ENCODE assay signal across 9 mouse cellular contexts in genomic region chr9:121479453-121479852, GRCm38 (mm10). TPM values are rescaled to one million over a fixed set of nuclear protein-coding genes. Genes with fewer than 3 reads are reported as not detected.
A peak's percentile ranks its signal among the peaks of the same experiment; 100 is the strongest.
DNase-seq lines count a peak whose midpoint lies in the region; ATAC-seq and TF ChIP-seq lines count a peak whose summit lies in the region.
"Had no signal": no experiment of that assay in that cellular context is flagged by ENCODE, and none has a peak within 500 bp of the region (broad histone marks: within the 10 kb centered on the region; RNA-seq: fewer than 3 reads in every experiment).

No protein-coding gene starts in this region.

- peak; percentile 65 for DNase-seq in liver
- peak; percentile 50 for DNase-seq in adrenal gland, postnatal 25 days
- peak; percentile 72 to 75 for DNase-seq in left cerebral cortex, adult 2 months (ENCODE audit: extremely low spot score in 1 of 2, low spot score in 2 of 2)
- DNase-seq in stomach, postnatal 0 days (ENCODE audit: low spot score): peak; percentile 67

- TF ChIP-seq CTCF in left cerebral cortex, adult 2 months (IDR thresholded peaks at IDR 0.05): peak; percentile 84
- TF ChIP-seq CTCF in stomach, postnatal 0 days (IDR thresholded peaks at IDR 0.05; ENCODE audit: low read depth): peak; percentile 98

- H3K27me3 ChIP-seq in liver, embryonic 12.5 days (replicated peaks): peaks cover 3% of the 10 kb centered on the region; the same call in 1 of the 2 replicates
- no peaks in the 10 kb centered on the region for H3K27me3 ChIP-seq in embryonic facial prominence, embryonic 15.5 days
- H3K27me3 ChIP-seq in hindbrain, embryonic 12.5 days: no peaks in the 10 kb centered on the region
- no peaks in the 10 kb centered on the region; the same call in 1 of the 2 replicates for H3K27me3 ChIP-seq in midbrain, embryonic 12.5 days
- no peaks in the 10 kb centered on the region for H3K27me3 ChIP-seq in stomach, postnatal 0 days (ENCODE audit: control insufficient read depth, insufficient read depth, low read length)

- no peak for ATAC-seq in liver, embryonic 12.5 days
- peak; percentile 54 for ATAC-seq in embryonic facial prominence, embryonic 15.5 days (ENCODE audit: insufficient number of reproducible peaks, low FRiP score, low TSS enrichment, low read depth)
- ATAC-seq in hindbrain, embryonic 12.5 days (ENCODE audit: low FRiP score): peak; percentile 35
- peak; percentile 48; the same call in 1 of the 2 replicates for ATAC-seq in midbrain, embryonic 12.5 days (ENCODE audit: low FRiP score, low read depth)
- ATAC-seq in stomach, postnatal 0 days (ENCODE audit: low FRiP score, low TSS enrichment): peak; percentile 50

- no peaks in the 10 kb centered on the region for H3K36me3 ChIP-seq in liver, embryonic 12.5 days
- peaks cover 5% of the 10 kb centered on the region; the same call in 1 of the 2 replicates for H3K36me3 ChIP-seq in embryonic facial prominence, embryonic 15.5 days
- H3K36me3 ChIP-seq in hindbrain, embryonic 12.5 days: peaks cover 3% of the 10 kb centered on the region
- H3K36me3 ChIP-seq in midbrain, embryonic 12.5 days: 0 out of 2 replicates have a peak, but pooled peaks cover 6% of the 10 kb centered on the region
- 0 out of 2 replicates have a peak, but pooled peaks cover under 1% of the 10 kb centered on the region for H3K36me3 ChIP-seq in stomach, postnatal 0 days (ENCODE audit: control insufficient read depth, insufficient read depth, low read length)

- peaks cover 4% of the 10 kb centered on the region for H3K4me1 ChIP-seq in liver, embryonic 12.5 days
- H3K4me1 ChIP-seq in embryonic facial prominence, embryonic 15.5 days: no peaks in the 10 kb centered on the region
- H3K4me1 ChIP-seq in hindbrain, embryonic 12.5 days: peaks cover 3% of the 10 kb centered on the region; the same call in 1 of the 2 replicates
- H3K4me1 ChIP-seq in midbrain, embryonic 12.5 days: peaks cover 3% of the 10 kb centered on the region
- H3K4me1 ChIP-seq in stomach, postnatal 0 days (replicated peaks; ENCODE audit: control insufficient read depth, insufficient read depth): no peaks in the 10 kb centered on the region

- no peak overlapping the region for H3K4me2 ChIP-seq in liver, embryonic 12.5 days
- no peak overlapping the region for H3K4me2 ChIP-seq in embryonic facial prominence, embryonic 15.5 days (replicated peaks)
- H3K4me2 ChIP-seq in hindbrain, embryonic 12.5 days (replicated peaks): no peak overlapping the region
- no peak overlapping the region for H3K4me2 ChIP-seq in midbrain, embryonic 12.5 days (replicated peaks)
- no peak overlapping the region for H3K4me2 ChIP-seq in stomach, postnatal 0 days (replicated peaks; ENCODE audit: low read depth)

- no peak for TF ChIP-seq EP300 in stomach, postnatal 0 days (optimal IDR thresholded peaks at IDR 0.05)

- 26% methylated on average over 5 of the region's 5 CpGs for WGBS in liver, embryonic 12.5 days (ENCODE audit: insufficient replicate concordance)
- WGBS in embryonic facial prominence, embryonic 15.5 days: 22% methylated on average over 5 of the region's 5 CpGs
- 21% methylated on average over 5 of the region's 5 CpGs for WGBS in hindbrain, embryonic 12.5 days
- WGBS in midbrain, embryonic 12.5 days: 33% methylated on average over 5 of the region's 5 CpGs
- WGBS in stomach, postnatal 0 days: 18% methylated on average over 5 of the region's 5 CpGs

- no peak overlapping the region for H3K4me3 ChIP-seq in liver, embryonic 12.5 days
- no peak overlapping the region for H3K4me3 ChIP-seq in embryonic facial prominence, embryonic 15.5 days (replicated peaks)
- no peak overlapping the region for H3K4me3 ChIP-seq in hindbrain, embryonic 12.5 days
- H3K4me3 ChIP-seq in left cerebral cortex, adult 2 months: no peak overlapping the region
- H3K4me3 ChIP-seq in midbrain, embryonic 12.5 days: no peak overlapping the region
- H3K4me3 ChIP-seq in stomach, postnatal 0 days (ENCODE audit: low read depth, low read length): no peak overlapping the region
- H3K4me3 ChIP-seq: erythroblast, embryonic 14.5 days had no signal

- H3K27ac ChIP-seq in liver, embryonic 12.5 days: no peak overlapping the region
- H3K27ac ChIP-seq in embryonic facial prominence, embryonic 15.5 days (replicated peaks): no peak overlapping the region
- no peak overlapping the region for H3K27ac ChIP-seq in hindbrain, embryonic 12.5 days
- no peak overlapping the region for H3K27ac ChIP-seq in left cerebral cortex, adult 2 months
- no peak overlapping the region for H3K27ac ChIP-seq in midbrain, embryonic 12.5 days (replicated peaks)
- H3K27ac ChIP-seq in stomach, postnatal 0 days (replicated peaks): no peak overlapping the region

- no peaks in the 10 kb centered on the region for H3K9me3 ChIP-seq in liver, embryonic 12.5 days (replicated peaks)
- H3K9me3 ChIP-seq in embryonic facial prominence, embryonic 15.5 days (replicated peaks): no peaks in the 10 kb centered on the region
- H3K9me3 ChIP-seq in hindbrain, embryonic 12.5 days (replicated peaks): no peaks in the 10 kb centered on the region
- no peaks in the 10 kb centered on the region for H3K9me3 ChIP-seq in midbrain, embryonic 12.5 days
- no peaks in the 10 kb centered on the region for H3K9me3 ChIP-seq in stomach, postnatal 0 days (ENCODE audit: control insufficient read depth, low read length)

- intact Hi-C loops in left cerebral cortex, adult 2 months (cut with DNase I): loop anchor here (1.0 to 2.0 kb wide), 2 partner anchors 126 to 199 kb away; no protein-coding TSS in a partner anchor

- H3K9ac ChIP-seq in liver, embryonic 12.5 days: no peak overlapping the region
- no peak overlapping the region for H3K9ac ChIP-seq in embryonic facial prominence, embryonic 15.5 days
- no peak overlapping the region for H3K9ac ChIP-seq in hindbrain, embryonic 12.5 days
- no peak overlapping the region for H3K9ac ChIP-seq in midbrain, embryonic 12.5 days (replicated peaks)
- H3K9ac ChIP-seq in stomach, postnatal 0 days (ENCODE audit: low read length): no peak overlapping the region

RNA-seq across cellular contexts. Expression of gene Cck, which starts 16.0 kb away (rescaled TPM):
- 1.2 and 1.5 TPM in 2 replicates for polyA plus RNA-seq in liver, embryonic 12.5 days (2016; fragmentation: Nextera tagmentation; extraction: Ambion mirVana)
- total RNA-seq in adrenal gland, postnatal 25 days (2021): not detected in 2 replicates
- polyA plus RNA-seq in embryonic facial prominence, embryonic 15.5 days (2015; fragmentation: Nextera tagmentation; extraction: Ambion mirVana): 2.3 TPM in 2 replicates
- 0.88 and 1.2 TPM in 2 replicates for polyA plus RNA-seq in hindbrain, embryonic 12.5 days (2016; fragmentation: Nextera tagmentation; extraction: Ambion mirVana)
- total RNA-seq in left cerebral cortex, adult 2 months (2021): 100 to 1,000 TPM; 710 to 764 TPM
- polyA plus RNA-seq in midbrain, embryonic 12.5 days (2016; fragmentation: Nextera tagmentation; extraction: Ambion mirVana): 8.1 and 10.3 TPM in 2 replicates
- 2.4 and 2.5 TPM in 2 replicates for polyA plus RNA-seq in stomach, postnatal 0 days (2015; fragmentation: Nextera tagmentation; extraction: Ambion mirVana)
- polyA plus RNA-seq: erythroblast, embryonic 14.5 days had no signal
